Mouse (Mus musculus): ENCODE measurements around the gene Slc5a7.

The Slc5a7 gene

GRCm38 (mm10) chr17:54298934-54299333 is at the start of gene Slc5a7:
TSS of gene Slc5a7 (minus strand) at chr17:54299034.
- DNase-seq, result no peak

- DNase-seq, result no peak
Observed at GRCm38 (mm10) chr17:54347672-54348071, 48.8 kb upstream of the Slc5a7 start.

GRCm38 (mm10) chr17:54343395-54343794 is 44.6 kb upstream of the Slc5a7 start:
- peak in 1 of 2 experiments; percentile 4 for DNase-seq

GRCm38 (mm10) chr17:54298232-54298924 is 456 bp downstream of the Slc5a7 start:
- peak in 1 of 2 experiments; percentile 3 for DNase-seq

- DNase-seq, result no peak
Observed at GRCm38 (mm10) chr17:54250783-54251182, 48.1 kb downstream of the Slc5a7 start.

- no peak for DNase-seq
Observed at GRCm38 (mm10) chr17:54243650-54244300, 55.1 kb downstream of the Slc5a7 start.

GRCm38 (mm10) chr17:54239435-54239834 is 59.4 kb downstream of the Slc5a7 start:
- no peak for DNase-seq
